Mouse (Mus musculus): ENCODE measurements around the gene Ngly1.

GRCm38 (mm10) chr14:16244370-16244769 is 4.7 kb upstream of the Ngly1 start:
- no peak for TF ChIP-seq POLR2A (IDR thresholded peaks at IDR 0.05; ENCODE audit: borderline replicate concordance, extremely low read depth, insufficient read depth, insufficient read length, poor library complexity, severe bottlenecking)
- no peak for TF ChIP-seq CTCF (IDR thresholded peaks at IDR 0.05; ENCODE audit: borderline replicate concordance, extremely low read depth, insufficient read depth, insufficient read length)
